Mouse (Mus musculus) lung, adult 2 months (tissue): Measurements from ENCODE around the gene Fank1.

ENCODE experiments used
- CTCF ChIP-seq: fragments of 200-500 bp; IDR thresholded peaks from 2 replicates; pipeline ENCODE4 v1.5.1; 2011; ENCODE audit warnings: mild to moderate bottlenecking, low read length, control low read depth; ENCODE audit not compliant: insufficient read depth
- POLR2A ChIP-seq: fragments of 200-500 bp; IDR thresholded peaks from 2 replicates; pipeline ENCODE4 v1.6.1; 2011; ENCODE audit warnings: low read depth, mild to moderate bottlenecking, control low read depth, low read length, borderline replicate concordance; ENCODE audit errors: extremely low read depth

- TF ChIP-seq CTCF (no peak), POLR2A (no peak)
Observed at GRCm38 (mm10) chr7:133799928-133800327, 23.3 kb downstream of the Fank1 start.
